Mouse (Mus musculus) CH12.LX (cell line): ENCODE results near the gene Gm44973. TPM values are rescaled to one million over a fixed set of nuclear protein-coding genes. Genes with fewer than 3 reads are reported as not detected.

Source experiments
- DNase-seq: peaks from one replicate; pipeline ENCODE4 v3.0.0-alpha.2; 2013; ENCODE audit errors: extremely low read depth
- H3K27ac ChIP-seq: 2 replicates; pipeline ENCODE4 v1.5.1; 2012; ENCODE audit warnings: low read depth, mild to moderate bottlenecking, control low read depth, moderate library complexity; ENCODE audit not compliant: insufficient read depth
- H3K27me3 ChIP-seq: replicated peaks from 2 replicates; pipeline ENCODE3; 2012; ENCODE audit warnings: inconsistent platforms
- H3K36me3 ChIP-seq, 2 experiments: replicated peaks in 1 of 2; 2 replicates each; pipeline versions ENCODE3 to v1.6.1; 2012; ENCODE audit warnings: inconsistent platforms in 1 of 2, low read length in 1 of 2, mild to moderate bottlenecking in 1 of 2, mixed read lengths in 1 of 2, moderate library complexity in 1 of 2; ENCODE audit not compliant: control insufficient read depth in 1 of 2, insufficient read depth in 1 of 2
- H3K4me1 ChIP-seq, 2 experiments: 2 replicates each; pipeline ENCODE4 v1.6.1; 2012; ENCODE audit warnings: inconsistent platforms in 1 of 2, moderate library complexity in 1 of 2; ENCODE audit not compliant: insufficient read depth in 2 of 2, control insufficient read depth in 1 of 2
- H3K4me2 ChIP-seq: 2 replicates; pipeline ENCODE4 v1.6.1; 2012; ENCODE audit warnings: low read depth, mild to moderate bottlenecking, control low read depth; ENCODE audit not compliant: poor library complexity, insufficient read depth, severe bottlenecking
- H3K4me3 ChIP-seq, 3 experiments: fragments of 150-350 bp in 1 of 3; sonication (generic) in 1 of 3; replicated peaks in 1 of 3; 2 replicates each; pipeline versions ENCODE3 to v1.5.1; 2011 to 2012; ENCODE audit warnings: low read depth in 2 of 3, low read length in 2 of 3, mild to moderate bottlenecking in 2 of 3, moderate library complexity in 2 of 3, control low read depth in 1 of 3, improper control_type of control experiment in 1 of 3, inconsistent platforms in 1 of 3, mixed read lengths in 1 of 3; ENCODE audit not compliant: poor library complexity in 1 of 3
- H3K79me2 ChIP-seq: replicated peaks from 2 replicates; pipeline ENCODE4 v1.6.1; 2012; ENCODE audit warnings: mild to moderate bottlenecking, moderate library complexity; ENCODE audit not compliant: control insufficient read depth, poor library complexity, insufficient read depth, severe bottlenecking; ENCODE audit errors: extremely low read depth
- H3K9ac ChIP-seq: 2 replicates; pipeline ENCODE4 v1.6.1; 2012; ENCODE audit warnings: low read depth, mild to moderate bottlenecking, control low read depth, moderate library complexity; ENCODE audit not compliant: insufficient read depth
- H3K9me3 ChIP-seq: replicated peaks from 2 replicates; pipeline ENCODE3; 2012; ENCODE audit warnings: low read length, inconsistent platforms, mixed read lengths
- CHD1 ChIP-seq: IDR thresholded peaks from 2 replicates; pipeline ENCODE4 v1.6.1; 2012; ENCODE audit warnings: low read depth, low read length, improper control_type of control experiment, inconsistent platforms
- ELF1 ChIP-seq: IDR thresholded peaks from 2 replicates; pipeline ENCODE4 v1.6.1; 2014; ENCODE audit warnings: low read depth, mild to moderate bottlenecking, inconsistent platforms, low read length, improper control_type of control experiment
- EP300 ChIP-seq: IDR thresholded peaks from 2 replicates; pipeline ENCODE4 v1.6.1; 2011; ENCODE audit warnings: low read length, improper control_type of control experiment
- HCFC1 ChIP-seq: IDR thresholded peaks from 2 replicates; pipeline ENCODE4 v1.6.1; 2012; ENCODE audit warnings: low read depth, mild to moderate bottlenecking, inconsistent platforms, low read length, improper control_type of control experiment
- JUN ChIP-seq: IDR thresholded peaks from 2 replicates; pipeline ENCODE4 v1.6.1; 2011; ENCODE audit warnings: low read depth, mild to moderate bottlenecking, low read length, improper control_type of control experiment, moderate library complexity; ENCODE audit not compliant: insufficient read depth
- MAFK ChIP-seq: IDR thresholded peaks from 2 replicates; pipeline ENCODE4 v1.6.1; 2011; ENCODE audit warnings: low read length, improper control_type of control experiment; ENCODE audit not compliant: insufficient replicate concordance
- MAX ChIP-seq: IDR thresholded peaks from 2 replicates; pipeline ENCODE4 v1.6.1; 2011; ENCODE audit warnings: low read length, improper control_type of control experiment
- MAZ ChIP-seq: IDR thresholded peaks from 2 replicates; pipeline ENCODE4 v1.6.1; 2012; ENCODE audit warnings: low read depth, mild to moderate bottlenecking, inconsistent platforms, low read length, improper control_type of control experiment, moderate library complexity
- MXI1 ChIP-seq: IDR thresholded peaks from 2 replicates; pipeline ENCODE4 v1.6.1; 2011; ENCODE audit warnings: mild to moderate bottlenecking, low read depth, low read length, improper control_type of control experiment
- NELFE ChIP-seq: IDR thresholded peaks from 2 replicates; pipeline ENCODE4 v1.6.1; 2011; ENCODE audit warnings: low read depth, low read length, improper control_type of control experiment
- POLR2AphosphoS2 ChIP-seq: IDR thresholded peaks from 2 replicates; pipeline ENCODE4 v1.6.1; 2011; ENCODE audit warnings: low read depth, low read length, improper control_type of control experiment
- RCOR1 ChIP-seq: conservative IDR thresholded peaks from 2 replicates; pipeline ENCODE4 v1.6.1; 2012; ENCODE audit warnings: low read depth, mild to moderate bottlenecking, inconsistent platforms, low read length, improper control_type of control experiment
- UBTF ChIP-seq: IDR thresholded peaks from 2 replicates; pipeline ENCODE4 v1.6.1; 2012; ENCODE audit warnings: low read depth, mild to moderate bottlenecking, inconsistent platforms, low read length, improper control_type of control experiment, moderate library complexity
- USF1 ChIP-seq: IDR thresholded peaks from 2 replicates; pipeline ENCODE4 v1.6.1; 2014; ENCODE audit warnings: low read depth, mild to moderate bottlenecking, inconsistent platforms, low read length, improper control_type of control experiment
- ZC3H11A ChIP-seq: IDR thresholded peaks from 2 replicates; pipeline ENCODE4 v1.6.1; 2012; ENCODE audit warnings: low read depth, mild to moderate bottlenecking, inconsistent platforms, low read length, improper control_type of control experiment
- ZNF384 ChIP-seq: IDR thresholded peaks from 2 replicates; pipeline ENCODE4 v1.6.1; 2012; ENCODE audit warnings: low read depth, low read length, improper control_type of control experiment, inconsistent platforms
- dilution Hi-C: fragments of 300-500 bp; cut with MboI; formaldehyde crosslinking; loops from 2 replicates; pipeline ENCODE4 v1.14.3; 2020; ENCODE audit warnings: low sequenced_read_pairs; ENCODE audit not compliant: extremely low pct_unique_long_range_greater_than_20kb, extremely low pct_ligation_motif_present
- in situ Hi-C: fragments of 300-500 bp; cut with MboI; formaldehyde crosslinking; loops from 3 replicates; pipeline ENCODE4 v1.14.3; 2019; ENCODE audit warnings: low sequenced_read_pairs, low pct_ligation_motif_present, low pct_unique_long_range_greater_than_20kb, mixed read lengths
- polyA plus RNA-seq: library from polyadenylated mRNA; unstranded; fragments of >175 nt; gene quantifications from 2 replicates; pipeline ENCODE4 v1.2.1, GENCODE M21; 2012; ENCODE audit warnings: low read depth; ENCODE audit not compliant: insufficient read length
- total RNA-seq, 2 experiments: library from RNA; depleted of rRNA; stranded (reverse); fragments of 300-350 nt in 1 of 2; fragments of >200 nt in 1 of 2; gene quantifications; 2 replicates each; pipeline ENCODE4 v1.2.3; 2012 to 2014

Gm44973 gene
- total and polyA plus RNA-seq, 3 experiments = 1.3 to 6.3 TPM; not detected in 1

DNA sequence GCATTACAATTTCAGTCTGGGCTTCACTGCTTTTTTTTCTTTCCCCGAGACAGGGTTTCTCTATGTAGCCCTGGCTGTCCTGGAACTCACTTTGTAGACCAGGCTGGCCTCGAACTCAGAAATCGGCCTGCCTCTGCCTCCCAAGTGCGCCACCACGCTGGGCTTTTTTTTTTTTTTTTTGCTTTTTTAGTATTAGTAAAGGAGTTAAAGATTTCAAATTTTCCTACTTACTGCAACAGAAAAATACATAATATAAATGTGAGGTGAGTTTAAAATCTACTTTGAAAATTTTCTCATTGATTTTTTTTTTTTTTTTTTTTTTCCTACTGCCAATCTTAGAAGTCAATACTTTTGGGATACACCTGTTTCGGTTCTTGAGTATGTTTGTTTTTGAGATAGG lies 49.6 kb downstream of the Gm44973 start:
- H3K79me2 ChIP-seq = peaks cover 72% of the 10 kb centered on the region
- in situ Hi-C loops = loop anchor here (5.0 kb wide), 1 partner anchor 62 kb away; the partner anchor contains the start of gene Rasl2-9
- no peak for TF ChIP-seq HCFC1
- no peak for TF ChIP-seq ZC3H11A
- TF ChIP-seq NELFE = no peak
- no peak for TF ChIP-seq EP300
- TF ChIP-seq ELF1 = no peak
- TF ChIP-seq JUN = no peak
- no peak for TF ChIP-seq MAX
- TF ChIP-seq MAFK = no peak
- TF ChIP-seq, all 38 proteins: peak for 0
- Histone ChIP-seq H3K9ac (no peak overlapping the region), H3K4me3 (no peak overlapping the region), H3K9me3 (no peaks in the 10 kb centered on the region), H3K36me3 (peaks cover 42 to 55% of the 10 kb centered on the region in 2 experiments), H3K27me3 (no peaks in the 10 kb centered on the region), H3K4me2 (peak overlapping the region; percentile 80), H3K27ac (no peak overlapping the region), H3K4me1 (peaks cover 2 to 34% of the 10 kb centered on the region in 2 experiments)
- dilution Hi-C loops = no loop called here
- no peak for DNase-seq

DNA sequence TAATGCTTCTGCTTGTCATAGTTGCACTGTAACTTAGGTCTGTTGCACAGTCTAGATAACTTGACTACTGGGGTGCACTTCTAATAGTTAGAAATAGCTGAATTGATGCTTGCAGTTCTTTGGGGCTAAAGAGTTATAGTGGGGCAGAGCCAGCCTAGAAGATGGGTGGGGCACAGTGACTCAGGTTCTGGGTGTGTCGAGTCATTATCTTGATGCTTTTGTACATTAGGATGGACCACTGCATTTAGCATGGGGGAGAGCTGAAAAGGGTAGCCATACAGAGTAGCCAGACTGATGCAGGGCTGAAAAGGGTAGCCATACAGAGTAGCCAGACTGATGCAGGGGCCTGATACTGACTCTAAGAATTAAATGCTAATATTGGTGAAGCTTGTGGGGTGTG lies 58.3 kb downstream of the Gm44973 start:
- Histone ChIP-seq H3K4me1 (peaks cover 0 to 22% of the 10 kb centered on the region in 2 experiments; a peak in 2 of 4 replicates), H3K4me2 (no peak overlapping the region)

DNA sequence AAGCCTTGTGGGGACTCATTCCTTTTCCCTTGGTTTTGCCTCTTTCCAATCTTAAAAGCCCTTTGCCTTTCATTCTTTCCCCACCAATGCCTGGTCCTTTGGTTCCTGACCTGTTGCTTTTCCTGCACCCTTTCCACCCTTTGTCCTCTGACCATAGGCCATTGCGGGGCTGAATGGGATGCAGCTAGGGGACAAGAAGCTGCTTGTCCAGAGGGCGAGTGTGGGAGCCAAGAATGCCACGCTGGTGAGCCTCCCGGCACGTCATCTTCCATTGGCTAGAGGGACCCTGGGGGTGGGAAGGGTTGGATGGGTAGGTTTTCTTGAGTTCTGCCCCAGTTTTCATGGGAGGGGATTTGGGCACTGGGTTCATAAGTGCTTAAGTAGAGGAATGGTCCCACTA lies 59.7 kb downstream of the Gm44973 start:
- Histone ChIP-seq H3K27ac (no peak overlapping the region), H3K4me1 (peaks cover 5 to 27% of the 10 kb centered on the region in 2 experiments), H3K36me3 (peaks cover 83 to 89% of the 10 kb centered on the region in 2 experiments), H3K4me2 (no peak overlapping the region), H3K9me3 (no peaks in the 10 kb centered on the region), H3K79me2 (peaks cover 69% of the 10 kb centered on the region), H3K4me3 (no peak overlapping the region), H3K9ac (no peak overlapping the region), H3K27me3 (no peaks in the 10 kb centered on the region)
- no peak for DNase-seq
- dilution Hi-C loops (no loop called here), in situ Hi-C loops (no loop called here)
- TF ChIP-seq MXI1 (no peak), NELFE (no peak), USF1 (no peak)

More for the DNA sequence above, 58.3 kb downstream of the Gm44973 start:
- peaks cover 82% of the 10 kb centered on the region for H3K79me2 ChIP-seq
- DNase-seq = no peak
- no peaks in the 10 kb centered on the region for H3K27me3 ChIP-seq
- H3K27ac ChIP-seq = no peak overlapping the region
- TF ChIP-seq ZNF384 = no peak
- TF ChIP-seq MAFK = no peak
- TF ChIP-seq RCOR1 = no peak
- TF ChIP-seq MAZ = no peak
- TF ChIP-seq CHD1 = no peak
- TF ChIP-seq POLR2AphosphoS2 = no peak
- no peak for TF ChIP-seq UBTF
- no peak for TF ChIP-seq ELF1
- H3K4me3 ChIP-seq = no peak overlapping the region
- dilution Hi-C loops = no loop called here
- peaks cover 92 to 97% of the 10 kb centered on the region in 2 experiments for H3K36me3 ChIP-seq
- no peak overlapping the region for H3K9ac ChIP-seq
- in situ Hi-C loops = no loop called here
- no peaks in the 10 kb centered on the region for H3K9me3 ChIP-seq
